Mouse (Mus musculus) liver, postnatal 0 days (tissue): Measurements from ENCODE around the gene Iqck.
A peak's percentile ranks its signal among the peaks of the same experiment; 100 is the strongest.

Source experiments
- CTCF ChIP-seq: sonication (generic); IDR thresholded peaks from 2 replicates; pipeline ENCODE4 v1.5.1; 2016; ENCODE audit warnings: antibody characterized with exemption, low read depth
- EP300 ChIP-seq: IDR thresholded peaks from 2 replicates; pipeline ENCODE4 v1.6.1; 2016; ENCODE audit warnings: antibody characterized with exemption, low read depth, mild to moderate bottlenecking

DNA sequence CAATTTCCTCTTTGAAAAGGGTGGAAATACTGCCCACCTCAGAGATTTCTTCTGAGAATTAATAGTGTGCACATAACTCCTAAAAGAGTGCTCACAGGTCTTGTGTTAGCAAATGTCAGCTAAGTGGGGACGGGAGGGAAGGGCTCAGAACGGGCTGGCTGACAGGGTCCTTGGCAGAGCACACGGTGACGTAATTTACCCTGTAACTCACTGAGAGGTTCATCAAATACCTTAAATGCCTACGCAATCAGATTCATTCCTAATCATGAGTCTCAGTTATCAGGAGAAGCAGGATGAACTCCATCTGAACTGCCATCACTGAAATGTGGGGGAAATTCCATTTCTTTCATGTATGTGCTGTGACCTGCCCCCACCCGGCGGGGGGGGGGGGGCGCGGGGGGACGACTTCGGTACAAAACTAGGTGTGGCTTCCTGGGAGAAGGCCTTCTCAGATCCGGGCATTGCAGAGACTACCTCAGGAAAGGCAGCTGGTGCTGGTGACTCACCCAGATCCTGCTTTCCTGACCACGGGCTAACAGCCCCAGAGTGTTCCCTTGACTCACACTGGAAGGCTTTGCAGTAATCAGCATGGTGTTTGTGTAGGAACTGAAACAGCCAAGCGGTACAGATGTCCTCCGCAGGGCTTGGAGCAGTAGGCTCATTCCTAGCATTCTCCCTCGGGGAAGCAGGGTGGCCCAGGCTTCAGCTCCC, 74.2 kb downstream of the Iqck start:
- TF ChIP-seq EP300, result 0 out of 2 replicates have a peak, but pooled peaks have one; percentile 19
- no peak for TF ChIP-seq CTCF
